Mouse (Mus musculus): ENCODE data around the gene Hnrnpll. TPM values are rescaled to one million over a fixed set of nuclear protein-coding genes. Genes with fewer than 3 reads are reported as not detected.

Hnrnpll gene
- polyA plus RNA-seq, 1 experiment from 2014 or later: 17.2 TPM

GRCm38 (mm10) chr17:80048230-80048629 is 13.9 kb downstream of the Hnrnpll start:
- Histone ChIP-seq H3K36me3 (ENCODE audit: control insufficient read depth, insufficient read depth) (peaks cover 32% of the 10 kb centered on the region), H3K4me2 (ENCODE audit: low read depth, low read length) (no peak overlapping the region), H3K4me3 (ENCODE audit: low read depth, low read length) (no peak overlapping the region), H3K9ac (ENCODE audit: low read depth, low read length) (no peak overlapping the region), H3K27me3 (ENCODE audit: control insufficient read depth, insufficient read depth, low read depth, low read length) (no peaks in the 10 kb centered on the region), H3K9me3 (replicated peaks; ENCODE audit: control insufficient read depth, low read length) (no peaks in the 10 kb centered on the region), H3K27ac (ENCODE audit: low read length) (no peak overlapping the region), H3K4me1 (ENCODE audit: control insufficient read depth, low read depth, low read length) (no peaks in the 10 kb centered on the region)
- no peak for ATAC-seq (ENCODE audit: low read depth)
- WGBS (ENCODE audit: insufficient replicate concordance): 71% methylated on average over 7 of the region's 7 CpGs

- 76% methylated on average over 1 of the region's 1 CpGs for WGBS (ENCODE audit: insufficient replicate concordance)
- no peaks in the 10 kb centered on the region for H3K27me3 ChIP-seq (ENCODE audit: control insufficient read depth, insufficient read depth, low read depth, low read length)
- H3K4me3 ChIP-seq (ENCODE audit: low read depth, low read length): no peak overlapping the region
- H3K9me3 ChIP-seq (replicated peaks; ENCODE audit: control insufficient read depth, low read length): no peaks in the 10 kb centered on the region
- H3K27ac ChIP-seq (ENCODE audit: low read length): no peak overlapping the region
- no peak for ATAC-seq (ENCODE audit: low read depth)
- H3K9ac ChIP-seq (ENCODE audit: low read depth, low read length): no peak overlapping the region
- no peaks in the 10 kb centered on the region for H3K4me1 ChIP-seq (ENCODE audit: control insufficient read depth, low read depth, low read length)
- H3K4me2 ChIP-seq (ENCODE audit: low read depth, low read length): no peak overlapping the region
- H3K36me3 ChIP-seq (ENCODE audit: control insufficient read depth, insufficient read depth): peaks cover 20% of the 10 kb centered on the region
These were observed 20.4 kb downstream of the Hnrnpll start for GRCm38 (mm10) chr17:80041739-80042138.

DNA sequence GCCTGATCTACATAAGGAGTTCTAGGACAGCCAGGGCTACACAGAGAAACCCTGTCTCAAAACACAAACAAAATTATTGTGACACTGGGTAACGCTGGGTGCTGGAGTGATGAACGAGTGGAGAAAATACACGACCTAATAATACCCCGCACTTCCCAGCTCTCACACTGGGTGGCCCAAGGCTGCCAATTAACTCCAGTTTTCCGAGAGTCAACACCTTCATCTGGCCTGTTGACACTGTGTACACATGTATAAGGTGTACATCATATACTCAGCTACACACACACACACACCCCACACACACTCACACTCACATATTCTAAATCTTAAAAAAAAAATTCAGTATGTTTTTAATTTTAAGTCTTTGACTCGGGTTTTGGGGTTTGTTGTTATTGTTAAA is 33.5 kb downstream of the Hnrnpll start:
- Histone ChIP-seq H3K36me3 (ENCODE audit: control insufficient read depth, insufficient read depth) (peaks cover 26% of the 10 kb centered on the region), H3K4me1 (ENCODE audit: control insufficient read depth, low read depth, low read length) (no peaks in the 10 kb centered on the region)
- no peak for ATAC-seq (ENCODE audit: low read depth)

GRCm38 (mm10) chr17:80026189-80026936 is 35.8 kb downstream of the Hnrnpll start:
- no peak for ATAC-seq (ENCODE audit: low read depth)
- Histone ChIP-seq H3K36me3 (ENCODE audit: control insufficient read depth, insufficient read depth) (peaks cover 18% of the 10 kb centered on the region), H3K4me2 (ENCODE audit: low read depth, low read length) (no peak overlapping the region), H3K4me1 (ENCODE audit: control insufficient read depth, low read depth, low read length) (no peaks in the 10 kb centered on the region), H3K4me3 (ENCODE audit: low read depth, low read length) (no peak overlapping the region), H3K27ac (ENCODE audit: low read length) (no peak overlapping the region), H3K9me3 (replicated peaks; ENCODE audit: control insufficient read depth, low read length) (no peaks in the 10 kb centered on the region), H3K9ac (ENCODE audit: low read depth, low read length) (no peak overlapping the region), H3K27me3 (ENCODE audit: control insufficient read depth, insufficient read depth, low read depth, low read length) (no peaks in the 10 kb centered on the region)
- WGBS (ENCODE audit: insufficient replicate concordance): 88% methylated on average over 5 of the region's 5 CpGs

More for the DNA sequence above, 33.5 kb downstream of the Hnrnpll start:
- WGBS (ENCODE audit: insufficient replicate concordance): 88% methylated on average over 6 of the region's 6 CpGs
- no peak overlapping the region for H3K4me3 ChIP-seq (ENCODE audit: low read depth, low read length)
- H3K9ac ChIP-seq (ENCODE audit: low read depth, low read length): no peak overlapping the region
- no peak overlapping the region for H3K27ac ChIP-seq (ENCODE audit: low read length)
- no peaks in the 10 kb centered on the region for H3K9me3 ChIP-seq (replicated peaks; ENCODE audit: control insufficient read depth, low read length)
- H3K4me2 ChIP-seq (ENCODE audit: low read depth, low read length): no peak overlapping the region
- no peaks in the 10 kb centered on the region for H3K27me3 ChIP-seq (ENCODE audit: control insufficient read depth, insufficient read depth, low read depth, low read length)

- H3K36me3 ChIP-seq (ENCODE audit: control insufficient read depth, insufficient read depth): no peaks in the 10 kb centered on the region
- H3K9ac ChIP-seq (ENCODE audit: low read depth, low read length): no peak overlapping the region
- H3K9me3 ChIP-seq (replicated peaks; ENCODE audit: control insufficient read depth, low read length): no peaks in the 10 kb centered on the region
- no peak overlapping the region for H3K27ac ChIP-seq (ENCODE audit: low read length)
- H3K4me2 ChIP-seq (ENCODE audit: low read depth, low read length): no peak overlapping the region
- ATAC-seq (ENCODE audit: low read depth): no peak
- 72% methylated on average over 5 of the region's 5 CpGs for WGBS (ENCODE audit: insufficient replicate concordance)
- no peaks in the 10 kb centered on the region for H3K27me3 ChIP-seq (ENCODE audit: control insufficient read depth, insufficient read depth, low read depth, low read length)
- peaks cover 20% of the 10 kb centered on the region for H3K4me1 ChIP-seq (ENCODE audit: control insufficient read depth, low read depth, low read length)
- H3K4me3 ChIP-seq (ENCODE audit: low read depth, low read length): no peak overlapping the region
These were observed 40.0 kb downstream of the Hnrnpll start for GRCm38 (mm10) chr17:80022090-80022489.

DNA sequence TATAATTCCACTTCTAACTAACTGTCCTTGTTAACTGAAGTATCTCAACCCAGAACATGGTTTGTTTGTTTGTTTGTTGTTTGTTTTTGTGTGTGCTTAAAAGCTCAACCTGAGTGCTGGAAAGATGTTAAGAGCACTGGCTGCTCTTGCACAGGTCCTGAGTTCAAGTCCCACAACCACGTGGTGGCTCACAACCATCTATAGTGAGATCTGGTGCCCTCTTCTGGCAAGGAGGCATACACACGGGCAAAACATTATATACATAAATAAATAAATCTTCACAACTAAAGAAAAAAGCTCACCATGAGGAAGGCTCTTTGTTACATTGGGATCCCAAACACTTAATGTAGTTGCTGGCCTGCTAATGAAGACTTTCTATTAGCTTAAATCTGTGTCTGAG is 41.6 kb downstream of the Hnrnpll start:
- WGBS (ENCODE audit: insufficient replicate concordance): 50% methylated on average over 2 of the region's 2 CpGs
- Histone ChIP-seq H3K4me1 (ENCODE audit: control insufficient read depth, low read depth, low read length) (peaks cover 21% of the 10 kb centered on the region), H3K27ac (ENCODE audit: low read length) (no peak overlapping the region), H3K9ac (ENCODE audit: low read depth, low read length) (no peak overlapping the region), H3K27me3 (ENCODE audit: control insufficient read depth, insufficient read depth, low read depth, low read length) (no peaks in the 10 kb centered on the region), H3K4me3 (ENCODE audit: low read depth, low read length) (no peak overlapping the region), H3K9me3 (replicated peaks; ENCODE audit: control insufficient read depth, low read length) (no peaks in the 10 kb centered on the region), H3K4me2 (ENCODE audit: low read depth, low read length) (no peak overlapping the region), H3K36me3 (ENCODE audit: control insufficient read depth, insufficient read depth) (no peaks in the 10 kb centered on the region)
- ATAC-seq (ENCODE audit: low read depth): no peak

DNA sequence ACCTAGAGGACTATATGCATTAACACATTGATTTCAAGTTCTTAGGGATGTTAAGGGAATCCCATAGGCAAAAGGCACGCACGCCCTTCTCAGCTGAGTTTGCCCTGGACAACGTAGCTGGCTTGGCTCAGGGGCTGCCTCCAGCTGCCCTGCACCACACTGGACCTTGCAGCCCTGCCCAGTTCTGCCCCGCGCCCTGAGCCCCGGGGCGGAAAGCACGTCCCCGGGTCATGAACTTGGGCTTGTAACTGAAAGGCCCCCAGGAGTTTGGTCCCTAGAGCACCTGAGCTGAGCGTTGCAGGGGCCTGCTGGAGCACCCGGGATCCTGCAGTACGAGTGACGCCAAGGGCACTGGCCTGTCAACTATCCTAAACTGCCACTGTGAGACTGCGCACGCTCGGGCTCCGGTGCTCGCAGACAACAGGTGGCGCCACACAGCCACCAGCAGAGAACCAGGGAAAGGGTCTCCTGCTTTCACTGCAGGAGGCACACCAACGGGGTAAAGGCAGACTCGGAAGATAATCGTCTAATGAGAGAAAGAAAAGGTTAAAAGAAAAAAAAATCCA is 43.1 kb downstream of the Hnrnpll start:
- H3K4me2 ChIP-seq (ENCODE audit: low read depth, low read length): peak overlapping the region; percentile 44
- no peaks in the 10 kb centered on the region for H3K36me3 ChIP-seq (ENCODE audit: control insufficient read depth, insufficient read depth)
- peak; percentile 23; the same call in 1 of the 2 replicates for ATAC-seq (ENCODE audit: low read depth)
- H3K9ac ChIP-seq (ENCODE audit: low read depth, low read length): peak overlapping the region; percentile 42
- H3K4me1 ChIP-seq (ENCODE audit: control insufficient read depth, low read depth, low read length): peaks cover 34% of the 10 kb centered on the region
- H3K9me3 ChIP-seq (replicated peaks; ENCODE audit: control insufficient read depth, low read length): no peaks in the 10 kb centered on the region
- no peaks in the 10 kb centered on the region for H3K27me3 ChIP-seq (ENCODE audit: control insufficient read depth, insufficient read depth, low read depth, low read length)
- 0 out of 2 replicates have a peak overlapping the region, but pooled peaks have one; percentile 10 for H3K4me3 ChIP-seq (ENCODE audit: low read depth, low read length)
- H3K27ac ChIP-seq (ENCODE audit: low read length): no peak overlapping the region
- WGBS (ENCODE audit: insufficient replicate concordance): 12% methylated on average over 22 of the region's 22 CpGs

DNA sequence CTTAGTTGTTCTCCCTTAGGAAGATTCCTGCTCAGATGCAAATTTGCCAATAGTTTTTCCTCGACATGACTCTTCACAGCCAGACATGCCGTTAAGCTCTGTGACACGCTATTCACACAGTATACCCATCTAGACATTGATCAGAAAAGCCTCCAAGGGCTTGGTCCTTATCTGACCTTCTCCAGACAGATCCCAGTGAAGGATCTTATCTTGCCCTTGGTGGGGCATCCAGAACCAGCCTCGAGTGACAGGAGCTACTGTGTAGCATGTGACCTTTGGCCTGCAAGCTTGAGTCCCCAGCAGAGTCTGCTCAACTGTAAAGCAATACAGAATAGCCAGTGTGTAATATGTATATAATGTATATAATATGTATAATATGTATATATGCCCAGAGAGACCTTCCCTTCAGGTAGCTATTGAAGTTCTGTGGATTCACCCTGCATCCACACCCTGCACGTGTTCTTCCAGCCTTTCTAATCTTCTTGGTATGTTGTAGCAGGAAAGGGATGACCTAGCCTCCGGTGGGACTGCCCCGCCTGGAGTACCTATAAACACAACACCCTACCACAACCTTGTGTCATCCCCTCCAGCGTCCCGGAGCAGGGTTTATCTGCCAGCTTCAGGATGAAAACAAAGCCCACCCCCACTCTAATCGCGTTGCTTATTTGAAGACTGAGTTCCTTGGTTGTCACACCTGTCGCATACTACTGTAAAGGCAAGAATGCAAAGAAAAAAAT is 43.7 kb downstream of the Hnrnpll start:
- H3K9ac ChIP-seq (ENCODE audit: low read depth, low read length): no peak overlapping the region
- peak; percentile 27; the same call in 1 of the 2 replicates for ATAC-seq (ENCODE audit: low read depth)
- H3K27me3 ChIP-seq (ENCODE audit: control insufficient read depth, insufficient read depth, low read depth, low read length): no peaks in the 10 kb centered on the region
- H3K36me3 ChIP-seq (ENCODE audit: control insufficient read depth, insufficient read depth): no peaks in the 10 kb centered on the region
- H3K4me1 ChIP-seq (ENCODE audit: control insufficient read depth, low read depth, low read length): peaks cover 38% of the 10 kb centered on the region
- H3K27ac ChIP-seq (ENCODE audit: low read length): no peak overlapping the region
- no peak overlapping the region for H3K4me3 ChIP-seq (ENCODE audit: low read depth, low read length)
- WGBS (ENCODE audit: insufficient replicate concordance): 41% methylated on average over 12 of the region's 12 CpGs
- H3K4me2 ChIP-seq (ENCODE audit: low read depth, low read length): peak overlapping the region; percentile 44; the same call in 1 of the 2 replicates
- no peaks in the 10 kb centered on the region for H3K9me3 ChIP-seq (replicated peaks; ENCODE audit: control insufficient read depth, low read length)

DNA sequence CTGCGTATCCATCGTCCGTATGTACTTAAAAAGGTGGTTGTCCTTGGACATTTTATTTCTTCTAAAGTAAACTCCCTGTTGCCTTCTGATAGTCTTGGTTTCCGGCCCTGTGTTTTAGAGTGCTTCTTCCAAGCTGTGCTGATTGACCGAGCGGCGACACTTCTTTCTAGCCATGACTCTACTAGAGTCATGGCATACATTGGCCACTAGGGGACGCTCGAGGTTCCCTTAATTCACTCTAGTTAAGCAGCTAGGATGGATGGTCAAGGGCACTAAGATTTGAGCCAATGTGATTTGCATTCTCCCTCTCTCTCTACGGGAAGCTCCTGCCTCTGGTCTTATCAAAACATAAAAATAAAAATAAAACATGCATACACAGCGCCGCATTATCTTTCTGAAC is 44.7 kb downstream of the Hnrnpll start:
- Histone ChIP-seq H3K9me3 (replicated peaks; ENCODE audit: control insufficient read depth, low read length) (no peaks in the 10 kb centered on the region), H3K27me3 (ENCODE audit: control insufficient read depth, insufficient read depth, low read depth, low read length) (no peaks in the 10 kb centered on the region), H3K27ac (ENCODE audit: low read length) (no peak overlapping the region), H3K4me3 (ENCODE audit: low read depth, low read length) (no peak overlapping the region), H3K4me1 (ENCODE audit: control insufficient read depth, low read depth, low read length) (peaks cover 38% of the 10 kb centered on the region), H3K4me2 (ENCODE audit: low read depth, low read length) (peak overlapping the region; percentile 6; the same call in 1 of the 2 replicates), H3K36me3 (ENCODE audit: control insufficient read depth, insufficient read depth) (no peaks in the 10 kb centered on the region), H3K9ac (ENCODE audit: low read depth, low read length) (no peak overlapping the region)
- 33% methylated on average over 12 of the region's 12 CpGs for WGBS (ENCODE audit: insufficient replicate concordance)
- ATAC-seq (ENCODE audit: low read depth): peak; percentile 7; the same call in 1 of the 2 replicates

Measured in liver, embryonic 16.5 days (tissue).